Mouse (Mus musculus): ENCODE data around the gene Spon1. TPM values are rescaled to one million over a fixed set of nuclear protein-coding genes. Genes with fewer than 3 reads are reported as not detected.
A peak's percentile ranks its signal among the peaks of the same experiment; 100 is the strongest.

The Spon1 gene
- polyA plus RNA-seq, 1 experiment from 2014 or later, result 81.7 TPM

- H3K4me3 ChIP-seq (ENCODE audit: low read depth, low read length), result no peak overlapping the region
- no peaks in the 10 kb centered on the region for H3K4me1 ChIP-seq (ENCODE audit: control insufficient read depth, insufficient read depth, low read length)
- 75% methylated on average over 2 of the region's 2 CpGs for WGBS
- no peak for ATAC-seq (ENCODE audit: low read depth)
- no peak overlapping the region for H3K27ac ChIP-seq (ENCODE audit: low read depth, low read length)
- no peaks in the 10 kb centered on the region for H3K36me3 ChIP-seq (ENCODE audit: control insufficient read depth, insufficient read depth, low read length)
- no peaks in the 10 kb centered on the region for H3K9me3 ChIP-seq (ENCODE audit: control insufficient read depth, low read length)
- no peaks in the 10 kb centered on the region for H3K27me3 ChIP-seq (ENCODE audit: control insufficient read depth, insufficient read depth, low read length)
- H3K9ac ChIP-seq (replicated peaks; ENCODE audit: low read depth, low read length), result no peak overlapping the region
- peak overlapping the region; percentile 2; the same call in 1 of the 2 replicates for H3K4me2 ChIP-seq (ENCODE audit: low read depth, low read length)
Measured at GRCm38 (mm10) chr7:113901511-113901910, 135.7 kb downstream of the Spon1 start.

- Histone ChIP-seq H3K9ac (replicated peaks; ENCODE audit: low read depth, low read length) (no peak overlapping the region), H3K27me3 (ENCODE audit: control insufficient read depth, insufficient read depth, low read length) (no peaks in the 10 kb centered on the region), H3K27ac (ENCODE audit: low read depth, low read length) (peak overlapping the region; percentile 55; the same call in 1 of the 2 replicates), H3K9me3 (ENCODE audit: control insufficient read depth, low read length) (no peaks in the 10 kb centered on the region), H3K4me3 (ENCODE audit: low read depth, low read length) (no peak overlapping the region), H3K4me2 (ENCODE audit: low read depth, low read length) (peak overlapping the region; percentile 2; the same call in 1 of the 2 replicates), H3K4me1 (ENCODE audit: control insufficient read depth, insufficient read depth, low read length) (no peaks in the 10 kb centered on the region), H3K36me3 (ENCODE audit: control insufficient read depth, insufficient read depth, low read length) (no peaks in the 10 kb centered on the region)
- peak; percentile 46; the same call in 1 of the 2 replicates for ATAC-seq (ENCODE audit: low read depth)
- WGBS, result 13% methylated on average over 10 of the region's 10 CpGs
Measured at GRCm38 (mm10) chr7:113901941-113902515, 136.2 kb downstream of the Spon1 start.

GRCm38 (mm10) chr7:113903127-113903827 lies 137.5 kb downstream of the Spon1 start:
- ATAC-seq (ENCODE audit: low read depth), result no peak
- WGBS, result 89% methylated on average over 3 of the region's 3 CpGs

GRCm38 (mm10) chr7:113903939-113904338 lies 138.1 kb downstream of the Spon1 start:
- no peaks in the 10 kb centered on the region for H3K27me3 ChIP-seq (ENCODE audit: control insufficient read depth, insufficient read depth, low read length)
- H3K4me1 ChIP-seq (ENCODE audit: control insufficient read depth, insufficient read depth, low read length), result no peaks in the 10 kb centered on the region
- H3K4me2 ChIP-seq (ENCODE audit: low read depth, low read length), result no peak overlapping the region
- no peak overlapping the region for H3K4me3 ChIP-seq (ENCODE audit: low read depth, low read length)
- H3K9ac ChIP-seq (replicated peaks; ENCODE audit: low read depth, low read length), result no peak overlapping the region
- WGBS, result 70% methylated on average over 5 of the region's 5 CpGs
- H3K9me3 ChIP-seq (ENCODE audit: control insufficient read depth, low read length), result no peaks in the 10 kb centered on the region
- ATAC-seq (ENCODE audit: low read depth), result no peak
- no peak overlapping the region for H3K27ac ChIP-seq (ENCODE audit: low read depth, low read length)
- no peaks in the 10 kb centered on the region for H3K36me3 ChIP-seq (ENCODE audit: control insufficient read depth, insufficient read depth, low read length)

More at GRCm38 (mm10) chr7:113903127-113903827, 137.5 kb downstream of the Spon1 start:
- no peak overlapping the region for H3K4me3 ChIP-seq (ENCODE audit: low read depth, low read length)
- H3K27ac ChIP-seq (ENCODE audit: low read depth, low read length), result no peak overlapping the region
- H3K4me1 ChIP-seq (ENCODE audit: control insufficient read depth, insufficient read depth, low read length), result no peaks in the 10 kb centered on the region
- no peaks in the 10 kb centered on the region for H3K27me3 ChIP-seq (ENCODE audit: control insufficient read depth, insufficient read depth, low read length)
- no peaks in the 10 kb centered on the region for H3K9me3 ChIP-seq (ENCODE audit: control insufficient read depth, low read length)
- H3K4me2 ChIP-seq (ENCODE audit: low read depth, low read length), result no peak overlapping the region
- H3K36me3 ChIP-seq (ENCODE audit: control insufficient read depth, insufficient read depth, low read length), result no peaks in the 10 kb centered on the region
- H3K9ac ChIP-seq (replicated peaks; ENCODE audit: low read depth, low read length), result no peak overlapping the region

- H3K4me2 ChIP-seq (ENCODE audit: low read depth, low read length), result no peak overlapping the region
- H3K9me3 ChIP-seq (ENCODE audit: control insufficient read depth, low read length), result no peaks in the 10 kb centered on the region
- no peak overlapping the region for H3K4me3 ChIP-seq (ENCODE audit: low read depth, low read length)
- no peak overlapping the region for H3K27ac ChIP-seq (ENCODE audit: low read depth, low read length)
- H3K36me3 ChIP-seq (ENCODE audit: control insufficient read depth, insufficient read depth, low read length), result no peaks in the 10 kb centered on the region
- no peaks in the 10 kb centered on the region for H3K4me1 ChIP-seq (ENCODE audit: control insufficient read depth, insufficient read depth, low read length)
- no peak for ATAC-seq (ENCODE audit: low read depth)
- WGBS, result 54% methylated on average over 7 of the region's 7 CpGs
- H3K9ac ChIP-seq (replicated peaks; ENCODE audit: low read depth, low read length), result no peak overlapping the region
- H3K27me3 ChIP-seq (ENCODE audit: control insufficient read depth, insufficient read depth, low read length), result no peaks in the 10 kb centered on the region
Measured at GRCm38 (mm10) chr7:113904348-113904895, 138.6 kb downstream of the Spon1 start.

- Histone ChIP-seq H3K27ac (ENCODE audit: low read depth, low read length) (no peak overlapping the region), H3K27me3 (ENCODE audit: control insufficient read depth, insufficient read depth, low read length) (no peaks in the 10 kb centered on the region), H3K9ac (replicated peaks; ENCODE audit: low read depth, low read length) (no peak overlapping the region), H3K4me1 (ENCODE audit: control insufficient read depth, insufficient read depth, low read length) (no peaks in the 10 kb centered on the region), H3K4me3 (ENCODE audit: low read depth, low read length) (no peak overlapping the region), H3K9me3 (ENCODE audit: control insufficient read depth, low read length) (no peaks in the 10 kb centered on the region), H3K36me3 (ENCODE audit: control insufficient read depth, insufficient read depth, low read length) (no peaks in the 10 kb centered on the region), H3K4me2 (ENCODE audit: low read depth, low read length) (no peak overlapping the region)
- no peak for ATAC-seq (ENCODE audit: low read depth)
- 35% methylated on average over 12 of the region's 12 CpGs for WGBS
Measured at GRCm38 (mm10) chr7:113909161-113909825, 143.5 kb downstream of the Spon1 start.

GRCm38 (mm10) chr7:113910856-113911255 lies 145.1 kb downstream of the Spon1 start:
- no peaks in the 10 kb centered on the region for H3K36me3 ChIP-seq (ENCODE audit: control insufficient read depth, insufficient read depth, low read length)
- H3K4me2 ChIP-seq (ENCODE audit: low read depth, low read length), result no peak overlapping the region
- no peaks in the 10 kb centered on the region for H3K27me3 ChIP-seq (ENCODE audit: control insufficient read depth, insufficient read depth, low read length)
- no peaks in the 10 kb centered on the region for H3K4me1 ChIP-seq (ENCODE audit: control insufficient read depth, insufficient read depth, low read length)
- WGBS, result 87% methylated on average over 7 of the region's 7 CpGs
- no peak overlapping the region for H3K27ac ChIP-seq (ENCODE audit: low read depth, low read length)
- H3K9ac ChIP-seq (replicated peaks; ENCODE audit: low read depth, low read length), result no peak overlapping the region
- H3K9me3 ChIP-seq (ENCODE audit: control insufficient read depth, low read length), result no peaks in the 10 kb centered on the region
- ATAC-seq (ENCODE audit: low read depth), result no peak
- H3K4me3 ChIP-seq (ENCODE audit: low read depth, low read length), result no peak overlapping the region

- WGBS, result 86% methylated on average over 4 of the region's 4 CpGs
- Histone ChIP-seq H3K9ac (replicated peaks; ENCODE audit: low read depth, low read length) (no peak overlapping the region), H3K9me3 (ENCODE audit: control insufficient read depth, low read length) (no peaks in the 10 kb centered on the region), H3K27ac (ENCODE audit: low read depth, low read length) (no peak overlapping the region), H3K4me2 (ENCODE audit: low read depth, low read length) (no peak overlapping the region), H3K27me3 (ENCODE audit: control insufficient read depth, insufficient read depth, low read length) (no peaks in the 10 kb centered on the region), H3K4me3 (ENCODE audit: low read depth, low read length) (no peak overlapping the region), H3K36me3 (ENCODE audit: control insufficient read depth, insufficient read depth, low read length) (no peaks in the 10 kb centered on the region), H3K4me1 (ENCODE audit: control insufficient read depth, insufficient read depth, low read length) (no peaks in the 10 kb centered on the region)
- ATAC-seq (ENCODE audit: low read depth), result no peak
Measured at GRCm38 (mm10) chr7:113915936-113916335, 150.1 kb downstream of the Spon1 start.

- no peak overlapping the region for H3K4me3 ChIP-seq (ENCODE audit: low read depth, low read length)
- no peak overlapping the region for H3K9ac ChIP-seq (replicated peaks; ENCODE audit: low read depth, low read length)
- ATAC-seq (ENCODE audit: low read depth), result no peak
- H3K4me2 ChIP-seq (ENCODE audit: low read depth, low read length), result no peak overlapping the region
- H3K27me3 ChIP-seq (ENCODE audit: control insufficient read depth, insufficient read depth, low read length), result no peaks in the 10 kb centered on the region
- WGBS, result 93% methylated on average over 3 of the region's 3 CpGs
- H3K27ac ChIP-seq (ENCODE audit: low read depth, low read length), result no peak overlapping the region
- no peaks in the 10 kb centered on the region for H3K36me3 ChIP-seq (ENCODE audit: control insufficient read depth, insufficient read depth, low read length)
- no peaks in the 10 kb centered on the region for H3K9me3 ChIP-seq (ENCODE audit: control insufficient read depth, low read length)
- no peaks in the 10 kb centered on the region for H3K4me1 ChIP-seq (ENCODE audit: control insufficient read depth, insufficient read depth, low read length)
Measured at GRCm38 (mm10) chr7:113918916-113919315, 153.1 kb downstream of the Spon1 start.

Data from neural tube, embryonic 14.5 days (tissue).